Mouse (Mus musculus) E14TG2a.4 (cell line): ENCODE results near the gene Pde2a.

Experiments
- H3K27me3 ChIP-seq: 2 replicates; pipeline ENCODE4 v1.6.1; 2014; ENCODE audit warnings: low read length, control low read depth; ENCODE audit not compliant: insufficient read depth
- H3K36me3 ChIP-seq: 2 replicates; pipeline ENCODE4 v1.6.1; 2014; ENCODE audit warnings: low read length, control low read depth; ENCODE audit not compliant: insufficient read depth
- H3K4me1 ChIP-seq: replicated peaks from 2 replicates; pipeline ENCODE4 v1.6.1; 2014; ENCODE audit warnings: low read depth, low read length, control low read depth
- H3K4me3 ChIP-seq: replicated peaks from 2 replicates; pipeline ENCODE4 v1.5.1; 2014; ENCODE audit warnings: mild to moderate bottlenecking, low read length
- H3K9me3 ChIP-seq: 2 replicates; pipeline ENCODE4 v1.6.1; 2014; ENCODE audit warnings: low read length, control low read depth
- CTCF ChIP-seq: conservative IDR thresholded peaks from 2 replicates; pipeline ENCODE4 v1.5.1; 2014; ENCODE audit warnings: low read length
- NANOG ChIP-seq: IDR thresholded peaks from 2 replicates; pipeline ENCODE4 v1.6.1; 2014; ENCODE audit warnings: borderline replicate concordance, low read length, mixed read lengths
- POU5F1 ChIP-seq: IDR thresholded peaks from 2 replicates; pipeline ENCODE4 v1.6.1; 2014; ENCODE audit warnings: low read length, borderline replicate concordance

The Pde2a gene

GRCm38 (mm10) chr7:101414209-101414608 is 7.3 kb upstream of the Pde2a start:
- Histone ChIP-seq H3K4me3 (no peak overlapping the region), H3K9me3 (no peaks in the 10 kb centered on the region), H3K27me3 (peaks cover 22% of the 10 kb centered on the region), H3K4me1 (peaks cover 41% of the 10 kb centered on the region), H3K36me3 (peaks cover 35% of the 10 kb centered on the region)
- TF ChIP-seq CTCF (no peak), POU5F1 (no peak), NANOG (no peak)

GRCm38 (mm10) chr7:101414661-101415511 is 6.6 kb upstream of the Pde2a start:
- no peak for TF ChIP-seq NANOG
- TF ChIP-seq CTCF, result no peak
- no peak for TF ChIP-seq POU5F1
- Histone ChIP-seq H3K4me3 (no peak overlapping the region), H3K36me3 (peaks cover 34% of the 10 kb centered on the region), H3K9me3 (no peaks in the 10 kb centered on the region), H3K27me3 (peaks cover 24% of the 10 kb centered on the region), H3K4me1 (peaks cover 46% of the 10 kb centered on the region)

- TF ChIP-seq NANOG, result no peak
- TF ChIP-seq CTCF, result no peak
- TF ChIP-seq POU5F1, result no peak
- no peaks in the 10 kb centered on the region for H3K9me3 ChIP-seq
- H3K4me1 ChIP-seq, result peaks cover 47% of the 10 kb centered on the region
- no peak overlapping the region for H3K4me3 ChIP-seq
- H3K36me3 ChIP-seq, result peaks cover 27% of the 10 kb centered on the region
- H3K27me3 ChIP-seq, result peaks cover 30% of the 10 kb centered on the region
These were observed 5.9 kb upstream of the Pde2a start for GRCm38 (mm10) chr7:101415512-101416100.

- Histone ChIP-seq H3K4me1 (peaks cover 47% of the 10 kb centered on the region), H3K4me3 (no peak overlapping the region), H3K36me3 (peaks cover 20% of the 10 kb centered on the region), H3K27me3 (peaks cover 37% of the 10 kb centered on the region), H3K9me3 (no peaks in the 10 kb centered on the region)
- TF ChIP-seq POU5F1, result no peak
- no peak for TF ChIP-seq NANOG
- no peak for TF ChIP-seq CTCF
These were observed 5.1 kb upstream of the Pde2a start for GRCm38 (mm10) chr7:101416391-101416790.

GRCm38 (mm10) chr7:101419013-101419770 is 2.3 kb upstream of the Pde2a start:
- no peak for TF ChIP-seq CTCF
- TF ChIP-seq POU5F1, result no peak
- no peak for TF ChIP-seq NANOG
- Histone ChIP-seq H3K4me3 (no peak overlapping the region), H3K4me1 (peaks cover 34% of the 10 kb centered on the region), H3K27me3 (peaks cover 59% of the 10 kb centered on the region), H3K36me3 (peaks cover 2% of the 10 kb centered on the region; the same call in 1 of the 2 replicates), H3K9me3 (no peaks in the 10 kb centered on the region)

GRCm38 (mm10) chr7:101422069-101422468 is 578 bp downstream of the Pde2a start:
- H3K4me1 ChIP-seq, result peaks cover 25% of the 10 kb centered on the region
- TF ChIP-seq NANOG (no peak), CTCF (no peak), POU5F1 (no peak)
- no peaks in the 10 kb centered on the region for H3K9me3 ChIP-seq

GRCm38 (mm10) chr7:101422646-101423045 is 1.2 kb downstream of the Pde2a start:
- TF ChIP-seq POU5F1 (no peak), CTCF (no peak), NANOG (no peak)
- Histone ChIP-seq H3K9me3 (no peaks in the 10 kb centered on the region), H3K4me1 (peaks cover 30% of the 10 kb centered on the region), H3K4me3 (no peak overlapping the region), H3K27me3 (peaks cover 59% of the 10 kb centered on the region), H3K36me3 (no peaks in the 10 kb centered on the region)

More at GRCm38 (mm10) chr7:101422069-101422468, 578 bp downstream of the Pde2a start:
- peaks cover 65% of the 10 kb centered on the region for H3K27me3 ChIP-seq
- H3K4me3 ChIP-seq, result no peak overlapping the region
- no peaks in the 10 kb centered on the region for H3K36me3 ChIP-seq

- TF ChIP-seq NANOG (no peak), POU5F1 (no peak), CTCF (no peak)
- Histone ChIP-seq H3K9me3 (no peaks in the 10 kb centered on the region), H3K27me3 (peaks cover 50% of the 10 kb centered on the region), H3K4me3 (no peak overlapping the region), H3K4me1 (peaks cover 26% of the 10 kb centered on the region), H3K36me3 (no peaks in the 10 kb centered on the region)
These were observed 2.5 kb downstream of the Pde2a start for GRCm38 (mm10) chr7:101423970-101424369.
